Mouse (Mus musculus): ENCODE results near the gene Snx13. TPM values are rescaled to one million over a fixed set of nuclear protein-coding genes. Genes with fewer than 3 reads are reported as not detected.

Snx13 gene
- polyA plus RNA-seq, 1 experiment from 2014 or later, result 34.8 TPM

DNA sequence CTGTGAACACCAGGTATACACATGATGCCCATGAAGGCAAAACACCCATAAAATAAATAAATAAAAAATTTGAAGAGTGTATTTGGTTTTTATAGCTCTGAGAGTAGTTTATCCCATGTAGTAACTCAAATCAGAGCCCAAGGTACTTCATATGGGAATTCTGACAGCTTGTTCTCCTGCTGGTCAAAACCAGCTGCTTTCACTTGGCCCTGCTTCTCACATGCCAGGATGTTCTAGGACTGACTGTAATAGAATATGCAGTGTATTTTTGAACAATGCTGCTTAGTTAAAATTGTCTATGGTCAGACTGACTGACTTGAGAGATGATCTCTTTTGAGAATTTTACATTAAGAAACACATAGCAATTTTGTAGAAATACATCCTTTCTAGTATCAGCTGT, 25.2 kb downstream of the Snx13 start:
- in situ Hi-C loops (cut with MboI; ENCODE audit: low pct_unique_long_range_greater_than_20kb), result no loop called here
- CTCF ChIA-PET, result interaction anchor here (1.6 kb wide), 1 partner anchor 28 kb away, joined by 5 read pairs; no protein-coding TSS in a partner anchor
- no peaks in the 10 kb centered on the region for H3K27me3 ChIP-seq
- no peak for ATAC-seq
- no peak for DNase-seq (ENCODE audit: low read depth, low spot score)
- POLR2A ChIA-PET, result no interaction called here
- TF ChIP-seq CTCF (IDR thresholded peaks at IDR 0.05), result no peak

GRCm38 (mm10) chr12:35075993-35076392, 29.0 kb downstream of the Snx13 start:
- no peak for TF ChIP-seq CTCF (IDR thresholded peaks at IDR 0.05)
- in situ Hi-C loops (cut with MboI; ENCODE audit: low pct_unique_long_range_greater_than_20kb), result no loop called here
- ATAC-seq (no peak), DNase-seq (ENCODE audit: low read depth, low spot score) (no peak)
- no peaks in the 10 kb centered on the region for H3K27me3 ChIP-seq
- ChIA-PET CTCF (no interaction called here), POLR2A (no interaction called here)

DNA sequence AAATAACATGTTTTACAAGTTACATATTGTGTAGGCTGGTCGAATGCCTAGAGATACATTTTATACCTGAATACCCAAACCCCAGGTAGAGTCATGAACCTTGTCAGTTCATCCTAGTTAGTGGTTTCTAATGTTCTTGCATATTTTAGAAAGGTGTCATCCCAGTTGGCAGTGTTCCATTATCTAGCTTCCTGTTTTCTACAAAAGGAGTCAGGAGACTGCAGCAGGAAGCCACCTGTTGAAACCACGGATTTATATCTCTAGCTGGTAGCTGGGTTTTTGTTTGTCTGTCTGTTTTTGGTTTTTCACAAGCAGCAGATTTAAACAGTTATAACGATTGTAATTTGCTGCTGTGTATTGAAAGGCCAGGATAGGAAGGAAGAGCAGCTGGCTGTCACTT, 76.6 kb downstream of the Snx13 start:
- DNase-seq (ENCODE audit: low read depth, low spot score), result peak; percentile 4
- ChIA-PET POLR2A (no interaction called here), CTCF (no interaction called here)
- TF ChIP-seq CTCF (IDR thresholded peaks at IDR 0.05), result no peak
- no peak for ATAC-seq
- H3K27me3 ChIP-seq, result no peaks in the 10 kb centered on the region
- in situ Hi-C loops (cut with MboI; ENCODE audit: low pct_unique_long_range_greater_than_20kb), result no loop called here

- ATAC-seq, result no peak
- CTCF ChIA-PET, result no interaction called here
- in situ Hi-C loops (cut with MboI; ENCODE audit: low pct_unique_long_range_greater_than_20kb), result no loop called here
- H3K27me3 ChIP-seq, result no peaks in the 10 kb centered on the region
- DNase-seq (ENCODE audit: low read depth, low spot score), result no peak
- POLR2A ChIA-PET, result no interaction called here
- TF ChIP-seq CTCF (IDR thresholded peaks at IDR 0.05), result no peak
Measured at GRCm38 (mm10) chr12:35153186-35153585, 106.2 kb downstream of the Snx13 start.

GRCm38 (mm10) chr12:35154149-35154548, 107.2 kb downstream of the Snx13 start:
- DNase-seq (ENCODE audit: low read depth, low spot score) (no peak), ATAC-seq (no peak)
- no peak for TF ChIP-seq CTCF (IDR thresholded peaks at IDR 0.05)
- ChIA-PET CTCF (no interaction called here), POLR2A (no interaction called here)
- H3K27me3 ChIP-seq, result no peaks in the 10 kb centered on the region
- in situ Hi-C loops (cut with MboI; ENCODE audit: low pct_unique_long_range_greater_than_20kb), result no loop called here

- in situ Hi-C loops (cut with MboI; ENCODE audit: low pct_unique_long_range_greater_than_20kb), result no loop called here
- no peak for ATAC-seq
- ChIA-PET CTCF (interaction anchor here (1.2 kb wide), 1 partner anchor 8 kb away, joined by 3 read pairs; no protein-coding TSS in a partner anchor), POLR2A (no interaction called here)
- no peak for DNase-seq (ENCODE audit: low read depth, low spot score)
- no peaks in the 10 kb centered on the region for H3K27me3 ChIP-seq
- TF ChIP-seq CTCF (IDR thresholded peaks at IDR 0.05), result no peak
Measured at GRCm38 (mm10) chr12:35157237-35157636, 110.3 kb downstream of the Snx13 start.

GRCm38 (mm10) chr12:35161690-35162089, 114.7 kb downstream of the Snx13 start:
- POLR2A ChIA-PET, result no interaction called here
- DNase-seq (ENCODE audit: low read depth, low spot score) (no peak), ATAC-seq (no peak)
- in situ Hi-C loops (cut with MboI; ENCODE audit: low pct_unique_long_range_greater_than_20kb), result no loop called here
- peak; percentile 40 for TF ChIP-seq CTCF (IDR thresholded peaks at IDR 0.05)
- CTCF ChIA-PET, result interaction anchor here (0.8 kb wide), 1 partner anchor 53 kb away, joined by 3 read pairs; no protein-coding TSS in a partner anchor
- H3K27me3 ChIP-seq, result peaks cover 4% of the 10 kb centered on the region

DNA sequence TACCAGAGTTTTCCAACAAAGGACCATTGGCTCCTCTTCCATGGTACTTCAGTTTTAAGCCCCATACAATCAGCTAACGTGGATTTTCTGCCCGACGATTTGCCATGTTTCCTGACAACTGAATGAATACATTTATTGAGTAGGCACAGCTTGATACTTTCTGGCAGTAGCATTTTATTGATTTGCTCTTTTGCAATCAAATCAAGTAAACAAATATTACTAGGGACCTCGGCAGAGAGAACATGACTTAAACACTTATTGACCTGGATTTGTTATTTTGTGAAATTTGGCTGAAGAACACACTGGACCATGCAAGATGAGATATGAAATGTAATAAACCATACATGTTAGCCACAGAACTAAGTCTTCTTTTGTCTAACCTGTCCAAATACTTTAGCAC, 123.3 kb downstream of the Snx13 start:
- ChIA-PET CTCF (interaction anchor here (0.9 kb wide), 1 partner anchor 12 kb away, joined by 4 read pairs; no protein-coding TSS in a partner anchor), POLR2A (no interaction called here)
- no peak for DNase-seq (ENCODE audit: low read depth, low spot score)
- ATAC-seq, result no peak
- H3K27me3 ChIP-seq, result peaks cover 22% of the 10 kb centered on the region
- in situ Hi-C loops (cut with MboI; ENCODE audit: low pct_unique_long_range_greater_than_20kb), result no loop called here
- no peak for TF ChIP-seq CTCF (IDR thresholded peaks at IDR 0.05)

DNA sequence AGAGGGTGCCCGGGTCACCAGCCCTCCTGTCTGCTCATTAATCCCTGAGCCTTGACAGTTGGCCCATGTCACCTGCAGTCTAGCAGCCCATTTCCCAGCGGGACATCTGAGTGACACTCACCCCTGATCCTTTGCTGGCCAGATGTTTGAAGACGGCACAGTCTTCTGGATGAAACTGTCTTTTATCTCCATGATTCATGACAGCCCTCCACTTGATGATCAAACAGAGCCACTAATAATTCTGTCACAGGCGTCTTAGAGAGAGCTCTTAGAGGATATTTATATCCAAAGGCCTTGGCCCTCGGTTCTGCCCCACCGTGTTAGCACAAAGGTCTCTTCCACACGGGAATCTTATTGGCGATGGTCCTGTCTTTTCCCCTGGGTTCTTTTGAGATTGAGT, 129.0 kb downstream of the Snx13 start:
- POLR2A ChIA-PET, result no interaction called here
- peaks cover 13% of the 10 kb centered on the region for H3K27me3 ChIP-seq
- DNase-seq (ENCODE audit: low read depth, low spot score) (no peak), ATAC-seq (no peak)
- CTCF ChIA-PET, result no interaction called here
- in situ Hi-C loops (cut with MboI; ENCODE audit: low pct_unique_long_range_greater_than_20kb), result loop anchor here (25.0 kb wide), 1 partner anchor 1739 kb away; the partner anchor contains the start of gene Twistnb
- TF ChIP-seq CTCF (IDR thresholded peaks at IDR 0.05), result no peak

- ATAC-seq, result no peak
- in situ Hi-C loops (cut with MboI; ENCODE audit: low pct_unique_long_range_greater_than_20kb), result loop anchor here (25.0 kb wide), 1 partner anchor 1739 kb away; the partner anchor contains the start of gene Twistnb
- TF ChIP-seq CTCF (IDR thresholded peaks at IDR 0.05), result no peak
- H3K27me3 ChIP-seq, result peaks cover 13% of the 10 kb centered on the region
- ChIA-PET POLR2A (no interaction called here), CTCF (no interaction called here)
- no peak for DNase-seq (ENCODE audit: low read depth, low spot score)
Measured at GRCm38 (mm10) chr12:35176628-35177027, 129.6 kb downstream of the Snx13 start.

DNA sequence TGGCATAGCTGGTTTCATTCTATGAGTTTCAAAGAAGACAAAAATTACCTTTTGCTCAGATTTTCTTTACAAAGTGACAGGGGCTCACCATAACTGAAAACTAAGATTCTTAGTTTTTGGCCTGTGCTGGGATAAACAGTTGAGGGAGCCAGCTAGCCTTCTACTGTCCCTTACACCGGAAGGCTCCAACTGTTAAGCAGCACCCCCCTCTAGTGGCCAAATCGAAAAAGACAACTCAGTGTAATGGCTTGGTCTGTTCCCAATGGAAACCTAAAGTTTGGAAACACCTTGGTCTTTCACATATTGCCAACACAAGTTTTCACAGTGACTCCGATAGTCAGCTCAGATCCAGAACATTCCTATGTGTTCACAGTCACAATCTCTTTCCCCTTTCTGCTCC, 135.7 kb downstream of the Snx13 start:
- ATAC-seq (peak; percentile 90), DNase-seq (ENCODE audit: low read depth, low spot score) (peak; percentile 24)
- in situ Hi-C loops (cut with MboI; ENCODE audit: low pct_unique_long_range_greater_than_20kb), result loop anchor here (5.0 to 25.0 kb wide), 3 partner anchors 520 to 1745 kb away; partner anchors contain the start of gene Twistnb
- CTCF ChIA-PET, result interaction anchor here (0.7 to 1.6 kb wide), 8 partner anchors 9 to 703 kb away, joined by 3 to 4 read pairs (median 3); no protein-coding TSS in a partner anchor
- TF ChIP-seq CTCF (IDR thresholded peaks at IDR 0.05), result peak; percentile 88
- POLR2A ChIA-PET, result no interaction called here
- H3K27me3 ChIP-seq, result peaks cover 4% of the 10 kb centered on the region

GRCm38 (mm10) chr12:35184261-35184660, 137.3 kb downstream of the Snx13 start:
- POLR2A ChIA-PET, result interaction anchor here (0.6 kb wide), 1 partner anchor 63 kb away, joined by 5 read pairs; no protein-coding TSS in a partner anchor
- ATAC-seq, result no peak
- in situ Hi-C loops (cut with MboI; ENCODE audit: low pct_unique_long_range_greater_than_20kb), result loop anchor here (5.0 to 25.0 kb wide), 3 partner anchors 522 to 1747 kb away; partner anchors contain the start of gene Twistnb
- TF ChIP-seq CTCF (IDR thresholded peaks at IDR 0.05), result peak; percentile 27
- CTCF ChIA-PET, result no interaction called here
- no peak for DNase-seq (ENCODE audit: low read depth, low spot score)
- peaks cover 4% of the 10 kb centered on the region for H3K27me3 ChIP-seq

All from Patski (cell line).